Mouse (Mus musculus): ENCODE measurements around the gene Ifna2. TPM values are rescaled to one million over a fixed set of nuclear protein-coding genes. Genes with fewer than 3 reads are reported as not detected.

Gene Ifna2
- polyA plus RNA-seq, 1 experiment from 2014 or later: not detected

- no peaks in the 10 kb centered on the region for H3K27me3 ChIP-seq (ENCODE audit: control insufficient read depth, insufficient read depth, low read depth, low read length)
- H3K4me1 ChIP-seq (replicated peaks; ENCODE audit: control insufficient read depth, insufficient read depth, low read length): no peaks in the 10 kb centered on the region
- H3K4me3 ChIP-seq (ENCODE audit: low read length): no peak within 1 kb of the TSS
- 84% methylated on average over 4 of the region's 4 CpGs for WGBS
- ATAC-seq (ENCODE audit: low read depth): no peak
- H3K9ac ChIP-seq (ENCODE audit: low read length): no peak within 1 kb of the TSS
- H3K27ac ChIP-seq (ENCODE audit: low read length): no peak within 1 kb of the TSS
- H3K36me3 ChIP-seq (ENCODE audit: control insufficient read depth, insufficient read depth, low read length): no peaks in the 10 kb centered on the region
- no peaks in the 10 kb centered on the region for H3K9me3 ChIP-seq (ENCODE audit: control insufficient read depth, low read length)
- H3K4me2 ChIP-seq (ENCODE audit: low read depth, low read length): no peak within 1 kb of the TSS
These were observed 49.4 kb downstream of the Ifna2 start, which contains the start of gene C87499 for GRCm38 (mm10) chr4:88634311-88634710. TSS of gene C87499 (minus strand) at chr4:88634411.

Other genes starting within 250 kb of the Ifna2 start
- gene Hacd4, start 245.0 kb downstream of the Ifna2 start, polyA plus RNA-seq (2015; fragmentation: Nextera tagmentation; extraction: Ambion mirVana): 9.4 and 10.0 TPM in 2 replicates
- gene Ifnb1, start 161.1 kb downstream of the Ifna2 start, polyA plus RNA-seq (2015; fragmentation: Nextera tagmentation; extraction: Ambion mirVana): not detected in 2 replicates
- not detected in 2 replicates for gene Ifna15, start 125.7 kb downstream of the Ifna2 start, polyA plus RNA-seq (2015; fragmentation: Nextera tagmentation; extraction: Ambion mirVana)
- gene Ifna14, start 112.1 kb downstream of the Ifna2 start, polyA plus RNA-seq (2015; fragmentation: Nextera tagmentation; extraction: Ambion mirVana): not detected in 2 replicates
- gene Ifna9, start 91.5 kb downstream of the Ifna2 start, polyA plus RNA-seq (2015; fragmentation: Nextera tagmentation; extraction: Ambion mirVana): not detected in 2 replicates
- gene Ifna12, start 80.5 kb downstream of the Ifna2 start, polyA plus RNA-seq (2015; fragmentation: Nextera tagmentation; extraction: Ambion mirVana): not detected in 2 replicates
- gene C87499, start 49.5 kb downstream of the Ifna2 start, polyA plus RNA-seq (2015; fragmentation: Nextera tagmentation; extraction: Ambion mirVana): not detected in 2 replicates
- not detected in 2 replicates for gene Ifna13, start 39.5 kb downstream of the Ifna2 start, polyA plus RNA-seq (2015; fragmentation: Nextera tagmentation; extraction: Ambion mirVana)
- not detected in 2 replicates for gene Ifna16, start 7.0 kb downstream of the Ifna2 start, polyA plus RNA-seq (2015; fragmentation: Nextera tagmentation; extraction: Ambion mirVana)
- not detected in 2 replicates for gene Ifnab, start 7.4 kb upstream of the Ifna2 start, polyA plus RNA-seq (2015; fragmentation: Nextera tagmentation; extraction: Ambion mirVana)
- 0.82 and 1.2 TPM in 2 replicates for gene Gm26566, start 37.9 kb upstream of the Ifna2 start, polyA plus RNA-seq (2015; fragmentation: Nextera tagmentation; extraction: Ambion mirVana)
- gene Klhl9, start 38.6 kb upstream of the Ifna2 start, polyA plus RNA-seq (2015; fragmentation: Nextera tagmentation; extraction: Ambion mirVana): 88.1 and 91.8 TPM in 2 replicates
- gene Gm13271, start 71.0 kb upstream of the Ifna2 start, polyA plus RNA-seq (2015; fragmentation: Nextera tagmentation; extraction: Ambion mirVana): not detected in 2 replicates
- gene Gm13283, start 76.2 kb upstream of the Ifna2 start, polyA plus RNA-seq (2015; fragmentation: Nextera tagmentation; extraction: Ambion mirVana): 0.31 TPM in 1 of 2 replicates, not detected in the other
- 0.38 and 0.49 TPM in 2 replicates for gene Gm13290, start 89.9 kb upstream of the Ifna2 start, polyA plus RNA-seq (2015; fragmentation: Nextera tagmentation; extraction: Ambion mirVana)
- gene Gm13289, start 93.0 kb upstream of the Ifna2 start, polyA plus RNA-seq (2015; fragmentation: Nextera tagmentation; extraction: Ambion mirVana): not detected in 2 replicates
- not detected in 2 replicates for gene Gm13272, start 95.9 kb upstream of the Ifna2 start, polyA plus RNA-seq (2015; fragmentation: Nextera tagmentation; extraction: Ambion mirVana)
- gene Ifnz, start 98.2 kb upstream of the Ifna2 start, polyA plus RNA-seq (2015; fragmentation: Nextera tagmentation; extraction: Ambion mirVana): 0.34 TPM in 1 of 2 replicates, not detected in the other
- gene Gm13276, start 101.8 kb upstream of the Ifna2 start, polyA plus RNA-seq (2015; fragmentation: Nextera tagmentation; extraction: Ambion mirVana): 0.36 and 1.2 TPM in 2 replicates
- not detected in 2 replicates for gene Gm13277, start 104.7 kb upstream of the Ifna2 start, polyA plus RNA-seq (2015; fragmentation: Nextera tagmentation; extraction: Ambion mirVana)
- gene Gm13278, start 107.6 kb upstream of the Ifna2 start, polyA plus RNA-seq (2015; fragmentation: Nextera tagmentation; extraction: Ambion mirVana): not detected in 2 replicates
- gene Gm13275, start 110.6 kb upstream of the Ifna2 start, polyA plus RNA-seq (2015; fragmentation: Nextera tagmentation; extraction: Ambion mirVana): not detected in 2 replicates
- not detected in 2 replicates for gene Gm13279, start 113.5 kb upstream of the Ifna2 start, polyA plus RNA-seq (2015; fragmentation: Nextera tagmentation; extraction: Ambion mirVana)
- 1.5 and 1.8 TPM in 2 replicates for gene Gm13285, start 115.8 kb upstream of the Ifna2 start, polyA plus RNA-seq (2015; fragmentation: Nextera tagmentation; extraction: Ambion mirVana)
- not detected in 2 replicates for gene Gm13287, start 119.3 kb upstream of the Ifna2 start, polyA plus RNA-seq (2015; fragmentation: Nextera tagmentation; extraction: Ambion mirVana)
- not detected in 2 replicates for gene Gm13288, start 121.6 kb upstream of the Ifna2 start, polyA plus RNA-seq (2015; fragmentation: Nextera tagmentation; extraction: Ambion mirVana)
- not detected in 2 replicates for gene Ifna7, start 132.3 kb upstream of the Ifna2 start, polyA plus RNA-seq (2015; fragmentation: Nextera tagmentation; extraction: Ambion mirVana)
- not detected in 2 replicates for gene Ifna11, start 136.0 kb upstream of the Ifna2 start, polyA plus RNA-seq (2015; fragmentation: Nextera tagmentation; extraction: Ambion mirVana)
- gene Ifna6, start 143.5 kb upstream of the Ifna2 start, polyA plus RNA-seq (2015; fragmentation: Nextera tagmentation; extraction: Ambion mirVana): not detected in 2 replicates
- not detected in 2 replicates for gene Ifna5, start 151.6 kb upstream of the Ifna2 start, polyA plus RNA-seq (2015; fragmentation: Nextera tagmentation; extraction: Ambion mirVana)
- gene Ifna4, start 157.9 kb upstream of the Ifna2 start, polyA plus RNA-seq (2015; fragmentation: Nextera tagmentation; extraction: Ambion mirVana): not detected in 2 replicates
- gene Ifna1, start 166.2 kb upstream of the Ifna2 start, polyA plus RNA-seq (2015; fragmentation: Nextera tagmentation; extraction: Ambion mirVana): not detected in 2 replicates
- gene Ifne, start 196.3 kb upstream of the Ifna2 start, polyA plus RNA-seq (2015; fragmentation: Nextera tagmentation; extraction: Ambion mirVana): not detected in 2 replicates